Mouse (Mus musculus): ENCODE results near the gene Pgm5.

Pgm5 gene

GRCm38 (mm10) chr19:24689531-24689930 is 172.1 kb downstream of the Pgm5 start:
- in situ Hi-C loops (cut with MboI; ENCODE audit: low pct_unique_long_range_greater_than_20kb in 1 of 2, low sequenced_read_pairs in 2 of 2, unreplicated experiment in 1 of 2) = no loop called here

- in situ Hi-C loops (cut with MboI; ENCODE audit: low pct_unique_long_range_greater_than_20kb in 1 of 2, low sequenced_read_pairs in 2 of 2, unreplicated experiment in 1 of 2) = no loop called here
Observed at GRCm38 (mm10) chr19:24688327-24688726, 173.3 kb downstream of the Pgm5 start.

- in situ Hi-C loops (cut with MboI; ENCODE audit: low pct_unique_long_range_greater_than_20kb in 1 of 2, low sequenced_read_pairs in 2 of 2, unreplicated experiment in 1 of 2) = no loop called here
Observed at GRCm38 (mm10) chr19:24686411-24686810, 175.2 kb downstream of the Pgm5 start.

- in situ Hi-C loops (cut with MboI; ENCODE audit: low pct_unique_long_range_greater_than_20kb in 1 of 2, low sequenced_read_pairs in 2 of 2, unreplicated experiment in 1 of 2) = no loop called here
Observed at GRCm38 (mm10) chr19:24683016-24683720, 178.5 kb downstream of the Pgm5 start.

- in situ Hi-C loops (cut with MboI; ENCODE audit: low pct_unique_long_range_greater_than_20kb in 1 of 2, low sequenced_read_pairs in 2 of 2, unreplicated experiment in 1 of 2) = no loop called here
Observed at GRCm38 (mm10) chr19:24677242-24677984, 184.2 kb downstream of the Pgm5 start.

- in situ Hi-C loops (cut with MboI; ENCODE audit: low pct_unique_long_range_greater_than_20kb in 1 of 2, low sequenced_read_pairs in 2 of 2, unreplicated experiment in 1 of 2) = no loop called here
Observed at GRCm38 (mm10) chr19:24676429-24676828, 185.2 kb downstream of the Pgm5 start.

- in situ Hi-C loops (cut with MboI; ENCODE audit: low pct_unique_long_range_greater_than_20kb in 1 of 2, low sequenced_read_pairs in 2 of 2, unreplicated experiment in 1 of 2) = no loop called here
Observed at GRCm38 (mm10) chr19:24673762-24674161, 187.9 kb downstream of the Pgm5 start, which contains the start of gene Tmem252. Tmem252 (plus strand) TSS chr19:24674008.

- in situ Hi-C loops (cut with MboI; ENCODE audit: low pct_unique_long_range_greater_than_20kb in 1 of 2, low sequenced_read_pairs in 2 of 2, unreplicated experiment in 1 of 2) = no loop called here
Observed at GRCm38 (mm10) chr19:24673331-24673730, 188.3 kb downstream of the Pgm5 start.

GRCm38 (mm10) chr19:24672366-24672960 is 189.2 kb downstream of the Pgm5 start:
- in situ Hi-C loops (cut with MboI; ENCODE audit: low pct_unique_long_range_greater_than_20kb in 1 of 2, low sequenced_read_pairs in 2 of 2, unreplicated experiment in 1 of 2) = no loop called here

GRCm38 (mm10) chr19:24671571-24671970 is 190.1 kb downstream of the Pgm5 start:
- in situ Hi-C loops (cut with MboI; ENCODE audit: low pct_unique_long_range_greater_than_20kb in 1 of 2, low sequenced_read_pairs in 2 of 2, unreplicated experiment in 1 of 2) = no loop called here

- in situ Hi-C loops (cut with MboI; ENCODE audit: low pct_unique_long_range_greater_than_20kb in 1 of 2, low sequenced_read_pairs in 2 of 2, unreplicated experiment in 1 of 2) = no loop called here
Observed at GRCm38 (mm10) chr19:24667527-24667926, 194.1 kb downstream of the Pgm5 start.

GRCm38 (mm10) chr19:24665771-24666170 is 195.9 kb downstream of the Pgm5 start:
- in situ Hi-C loops (cut with MboI; ENCODE audit: low pct_unique_long_range_greater_than_20kb in 1 of 2, low sequenced_read_pairs in 2 of 2, unreplicated experiment in 1 of 2) = no loop called here

GRCm38 (mm10) chr19:24662346-24662745 is 199.3 kb downstream of the Pgm5 start:
- in situ Hi-C loops (cut with MboI; ENCODE audit: low pct_unique_long_range_greater_than_20kb in 1 of 2, low sequenced_read_pairs in 2 of 2, unreplicated experiment in 1 of 2) = no loop called here

- in situ Hi-C loops (cut with MboI; ENCODE audit: low pct_unique_long_range_greater_than_20kb in 1 of 2, low sequenced_read_pairs in 2 of 2, unreplicated experiment in 1 of 2) = no loop called here
Observed at GRCm38 (mm10) chr19:24656981-24657380, 204.7 kb downstream of the Pgm5 start.

- in situ Hi-C loops (cut with MboI; ENCODE audit: low pct_unique_long_range_greater_than_20kb in 1 of 2, low sequenced_read_pairs in 2 of 2, unreplicated experiment in 1 of 2) = no loop called here
Observed at GRCm38 (mm10) chr19:24653230-24653799, 208.3 kb downstream of the Pgm5 start.

- in situ Hi-C loops (cut with MboI; ENCODE audit: low pct_unique_long_range_greater_than_20kb in 1 of 2, low sequenced_read_pairs in 2 of 2, unreplicated experiment in 1 of 2) = no loop called here
Observed at GRCm38 (mm10) chr19:24652342-24653019, 209.2 kb downstream of the Pgm5 start.

GRCm38 (mm10) chr19:24651595-24651994 is 210.1 kb downstream of the Pgm5 start:
- in situ Hi-C loops (cut with MboI; ENCODE audit: low pct_unique_long_range_greater_than_20kb in 1 of 2, low sequenced_read_pairs in 2 of 2, unreplicated experiment in 1 of 2) = no loop called here

GRCm38 (mm10) chr19:24650428-24650827 is 211.2 kb downstream of the Pgm5 start:
- in situ Hi-C loops (cut with MboI; ENCODE audit: low pct_unique_long_range_greater_than_20kb in 1 of 2, low sequenced_read_pairs in 2 of 2, unreplicated experiment in 1 of 2) = no loop called here

- in situ Hi-C loops (cut with MboI; ENCODE audit: low pct_unique_long_range_greater_than_20kb in 1 of 2, low sequenced_read_pairs in 2 of 2, unreplicated experiment in 1 of 2) = no loop called here
Observed at GRCm38 (mm10) chr19:24648016-24648415, 213.6 kb downstream of the Pgm5 start.

Data from mouse embryonic stem cell (cell line).